Mouse (Mus musculus) ES-E14 (cell line): Measurements from ENCODE around the gene Map4. TPM values are rescaled to one million over a fixed set of nuclear protein-coding genes. Genes with fewer than 3 reads are reported as not detected.

Experiments
- DNase-seq: peaks from one replicate; pipeline ENCODE4 v3.0.0-alpha.2; 2013; ENCODE audit warnings: low read depth, low spot score
- H3K27ac ChIP-seq: 2 replicates; pipeline ENCODE4 v1.5.1; 2012; ENCODE audit warnings: low read depth, mild to moderate bottlenecking, low read length, moderate library complexity, mixed read lengths; ENCODE audit not compliant: poor library complexity, insufficient read depth, severe bottlenecking
- H3K36me3 ChIP-seq: 2 replicates; pipeline ENCODE4 v1.6.1; 2012; ENCODE audit warnings: mild to moderate bottlenecking, low read length, moderate library complexity, mixed read lengths; ENCODE audit not compliant: control insufficient read depth, poor library complexity, insufficient read depth, severe bottlenecking
- H3K4me1 ChIP-seq, 2 experiments: fragments of 150-350 bp in 1 of 2; sonication (generic) in 1 of 2; 2 replicates each; pipeline ENCODE4 v1.6.1; 2012; ENCODE audit warnings: low read length in 2 of 2, mild to moderate bottlenecking in 1 of 2, mixed read lengths in 1 of 2; ENCODE audit not compliant: control insufficient read depth in 2 of 2, insufficient read depth in 2 of 2, poor library complexity in 1 of 2
- H3K4me3 ChIP-seq, 2 experiments: fragments of 150-350 bp in 1 of 2; sonication (generic) in 1 of 2; 2 replicates each; pipeline ENCODE4 v1.5.1; 2012; ENCODE audit warnings: low read length in 2 of 2, low read depth in 1 of 2, mild to moderate bottlenecking in 1 of 2, mixed read lengths in 1 of 2; ENCODE audit not compliant: insufficient read depth in 1 of 2, poor library complexity in 1 of 2, severe bottlenecking in 1 of 2
- H3K9ac ChIP-seq: 2 replicates; pipeline ENCODE4 v1.6.1; 2012; ENCODE audit warnings: low read depth, mild to moderate bottlenecking, low read length, mixed read lengths; ENCODE audit not compliant: poor library complexity, insufficient read depth, severe bottlenecking
- H3K9me3 ChIP-seq: fragments of 150-350 bp; sonication (generic); 2 replicates; pipeline ENCODE4 v1.6.1; 2012; ENCODE audit warnings: low read depth, mild to moderate bottlenecking, low read length; ENCODE audit not compliant: control insufficient read depth, insufficient read depth
- CHD2 ChIP-seq: IDR thresholded peaks from 2 replicates; pipeline ENCODE4 v1.6.1; 2014; ENCODE audit warnings: mild to moderate bottlenecking, low read depth, low read length, inconsistent platforms
- HCFC1 ChIP-seq: IDR thresholded peaks from 2 replicates; pipeline ENCODE4 v1.6.1; 2012; ENCODE audit warnings: low read length, inconsistent platforms, borderline replicate concordance; ENCODE audit not compliant: insufficient read depth
- MAFK ChIP-seq: IDR thresholded peaks from 2 replicates; pipeline ENCODE4 v1.6.1; 2014; ENCODE audit warnings: mild to moderate bottlenecking, low read depth, low read length, inconsistent platforms; ENCODE audit not compliant: insufficient read depth
- ZC3H11A ChIP-seq: IDR thresholded peaks from 2 replicates; pipeline ENCODE4 v1.6.1; 2012; ENCODE audit warnings: low read depth, mild to moderate bottlenecking, inconsistent platforms, low read length, borderline replicate concordance
- ZNF384 ChIP-seq: IDR thresholded peaks from 2 replicates; pipeline ENCODE4 v1.6.1; 2012; ENCODE audit warnings: low read depth, low read length, inconsistent platforms
- in situ Hi-C, 2 experiments: fragments of 600-800 bp; cut with MboI; formaldehyde crosslinking; loops; one replicate each; pipeline ENCODE4 v1.15.1; 2025; ENCODE audit warnings: low sequenced_read_pairs in 2 of 2, inconsistent platforms in 1 of 2; ENCODE audit not compliant: unreplicated experiment in 2 of 2
- total RNA-seq: library from RNA; depleted of rRNA; stranded (reverse); fragments of 300-350 nt; gene quantifications from 2 replicates; pipeline ENCODE4 v1.2.3, GENCODE M21; 2012

Gene Map4
- total RNA-seq, 1 experiment, result 61.4 TPM

GRCm38 (mm10) chr9:109898027-109898426 is 33.2 kb upstream of the Map4 start:
- no peak overlapping the region for H3K9ac ChIP-seq
- in situ Hi-C loops, result loop anchor here (10.0 to 25.0 kb wide), 2 partner anchors 177 to 189 kb away; no protein-coding TSS in a partner anchor
- no peak overlapping the region for H3K27ac ChIP-seq
- peaks cover 11% of the 10 kb centered on the region for H3K36me3 ChIP-seq
- H3K4me1 ChIP-seq, result peaks cover 4 to 31% of the 10 kb centered on the region in 2 experiments; a peak in 3 of 4 replicates
- H3K4me3 ChIP-seq, result no peak overlapping the region
- DNase-seq, result no peak
- TF ChIP-seq MAFK (no peak), ZC3H11A (no peak), ZNF384 (no peak), HCFC1 (no peak), CHD2 (no peak)
- H3K9me3 ChIP-seq, result no peaks in the 10 kb centered on the region

GRCm38 (mm10) chr9:109899361-109899760 is 31.9 kb upstream of the Map4 start:
- peak overlapping the region; percentile 91 for H3K27ac ChIP-seq
- peaks cover 4 to 30% of the 10 kb centered on the region in 2 experiments; a peak in 3 of 4 replicates for H3K4me1 ChIP-seq
- peak overlapping the region; percentile 79 for H3K9ac ChIP-seq
- in situ Hi-C loops, result loop anchor here (10.0 to 25.0 kb wide), 2 partner anchors 175 to 188 kb away; no protein-coding TSS in a partner anchor
- no peaks in the 10 kb centered on the region for H3K9me3 ChIP-seq
- H3K36me3 ChIP-seq, result peaks cover 5% of the 10 kb centered on the region; the same call in 1 of the 2 replicates
- peak overlapping the region; percentile 4 to 39 for H3K4me3 ChIP-seq
- TF ChIP-seq CHD2 (no peak), ZC3H11A (no peak)
- DNase-seq, result no peak

DNA sequence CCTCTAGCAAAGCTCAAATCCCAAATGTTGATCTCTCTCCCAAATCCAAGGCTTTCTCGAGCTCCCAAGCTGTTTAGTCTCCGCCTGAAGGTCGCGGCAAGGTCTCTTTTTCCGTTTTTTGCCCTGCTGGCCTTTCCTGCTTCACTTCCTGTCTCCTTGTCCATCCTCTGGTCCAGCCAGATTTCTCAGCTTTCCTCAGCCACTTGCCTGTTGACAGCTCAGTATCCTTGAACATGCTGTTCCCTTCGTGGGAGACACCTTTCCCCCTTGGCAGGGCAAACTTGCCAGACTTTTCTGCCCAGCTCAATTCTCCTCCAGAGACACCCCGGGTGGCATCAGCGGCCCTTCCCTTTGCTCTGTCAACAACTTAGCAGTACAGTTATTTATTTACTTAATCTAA is 31.5 kb upstream of the Map4 start:
- Histone ChIP-seq H3K9me3 (no peaks in the 10 kb centered on the region), H3K36me3 (peaks cover 5% of the 10 kb centered on the region; the same call in 1 of the 2 replicates), H3K4me1 (peaks cover 4 to 27% of the 10 kb centered on the region in 2 experiments; a peak in 3 of 4 replicates), H3K4me3 (peak overlapping the region; percentile 4 to 39), H3K27ac (peak overlapping the region; percentile 91), H3K9ac (peak overlapping the region; percentile 79)
- in situ Hi-C loops, result loop anchor here (10.0 to 25.0 kb wide), 2 partner anchors 175 to 188 kb away; no protein-coding TSS in a partner anchor
- DNase-seq, result no peak
- TF ChIP-seq ZNF384, result no peak
- TF ChIP-seq HCFC1, result no peak
- TF ChIP-seq MAFK, result no peak

- no peaks in the 10 kb centered on the region for H3K9me3 ChIP-seq
- H3K27ac ChIP-seq, result peak overlapping the region; percentile 69
- TF ChIP-seq ZC3H11A (no peak), HCFC1 (no peak), ZNF384 (no peak), CHD2 (no peak), MAFK (no peak)
- no peak for DNase-seq
- in situ Hi-C loops, result no loop called here
- peaks cover 4 to 27% of the 10 kb centered on the region in 2 experiments; a peak in 3 of 4 replicates for H3K4me1 ChIP-seq
- no peak overlapping the region for H3K9ac ChIP-seq
- H3K36me3 ChIP-seq, result peaks cover 5% of the 10 kb centered on the region; the same call in 1 of the 2 replicates
- no peak overlapping the region for H3K4me3 ChIP-seq
Observed at GRCm38 (mm10) chr9:109900604-109901003, 30.7 kb upstream of the Map4 start.

DNA sequence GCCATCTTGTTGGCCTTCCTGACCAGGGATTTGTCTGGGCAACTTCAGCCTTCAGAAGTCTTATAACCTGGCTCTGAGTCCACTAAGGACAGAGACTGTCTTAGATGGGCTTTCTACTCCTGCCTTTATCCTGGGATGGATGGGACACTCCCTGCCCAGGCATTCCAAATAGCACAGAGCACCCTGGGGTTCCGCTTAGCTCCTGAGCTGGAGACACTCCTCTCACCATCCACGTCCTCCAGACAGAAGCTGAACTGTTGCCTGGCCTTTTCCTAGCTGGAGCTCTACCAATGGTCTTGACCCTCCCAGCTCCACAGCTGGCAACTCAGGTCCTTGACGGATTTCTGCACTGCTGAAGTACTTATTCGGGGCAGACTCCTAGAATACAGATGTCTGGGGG is 29.0 kb upstream of the Map4 start:
- H3K9ac ChIP-seq, result peak overlapping the region; percentile 65; the same call in 1 of the 2 replicates
- TF ChIP-seq ZC3H11A, result no peak
- TF ChIP-seq HCFC1, result no peak
- TF ChIP-seq MAFK, result no peak
- no peak for TF ChIP-seq CHD2
- TF ChIP-seq ZNF384, result no peak
- H3K27ac ChIP-seq, result peak overlapping the region; percentile 75
- no peak for DNase-seq
- in situ Hi-C loops, result no loop called here
- no peaks in the 10 kb centered on the region for H3K36me3 ChIP-seq
- peaks cover 4 to 22% of the 10 kb centered on the region in 2 experiments for H3K4me1 ChIP-seq
- no peaks in the 10 kb centered on the region for H3K9me3 ChIP-seq
- no peak overlapping the region for H3K4me3 ChIP-seq
